Mouse (Mus musculus): ENCODE measurements around the gene Nkrf. TPM values are rescaled to one million over a fixed set of nuclear protein-coding genes. Genes with fewer than 3 reads are reported as not detected.

The Nkrf gene
- polyA plus RNA-seq, 1 experiment from 2014 or later: 1.3 TPM

Other genes starting within 250 kb of the Nkrf start
- gene Slc25a43, start 159.2 kb downstream of the Nkrf start, polyA plus RNA-seq (2015; fragmentation: Nextera tagmentation; extraction: Ambion mirVana): 1.6 and 1.8 TPM in 2 replicates
- 691 and 733 TPM in 2 replicates for gene Slc25a5, start 107.2 kb downstream of the Nkrf start, polyA plus RNA-seq (2015; fragmentation: Nextera tagmentation; extraction: Ambion mirVana)
- gene Ube2a, start 29.0 kb downstream of the Nkrf start, polyA plus RNA-seq (2015; fragmentation: Nextera tagmentation; extraction: Ambion mirVana): 105 and 107 TPM in 2 replicates
- 30.3 and 31.3 TPM in 2 replicates for gene C330007P06Rik, start 28.8 kb downstream of the Nkrf start, polyA plus RNA-seq (2015; fragmentation: Nextera tagmentation; extraction: Ambion mirVana)
- 15.0 and 15.6 TPM in 2 replicates for gene Sept6, start 88.9 kb upstream of the Nkrf start, polyA plus RNA-seq (2015; fragmentation: Nextera tagmentation; extraction: Ambion mirVana)
- not detected in 2 replicates for gene Sowahd, start 145.9 kb upstream of the Nkrf start, polyA plus RNA-seq (2015; fragmentation: Nextera tagmentation; extraction: Ambion mirVana)
- gene Rpl39, start 182.5 kb upstream of the Nkrf start, polyA plus RNA-seq (2015; fragmentation: Nextera tagmentation; extraction: Ambion mirVana): 438 and 576 TPM in 2 replicates
- gene Upf3b, start 207.4 kb upstream of the Nkrf start, polyA plus RNA-seq (2015; fragmentation: Nextera tagmentation; extraction: Ambion mirVana): 15.4 and 19.4 TPM in 2 replicates
- gene Nkap, start 223.9 kb upstream of the Nkrf start, polyA plus RNA-seq (2015; fragmentation: Nextera tagmentation; extraction: Ambion mirVana): 13.7 and 14.2 TPM in 2 replicates

Data from stomach, embryonic 16.5 days (tissue).